Mouse (Mus musculus): Measurements from ENCODE around the gene Vps8. TPM values are rescaled to one million over a fixed set of nuclear protein-coding genes. Genes with fewer than 3 reads are reported as not detected.

Vps8 gene
- polyA plus RNA-seq, 1 experiment from 2014 or later = 25.5 TPM

DNA sequence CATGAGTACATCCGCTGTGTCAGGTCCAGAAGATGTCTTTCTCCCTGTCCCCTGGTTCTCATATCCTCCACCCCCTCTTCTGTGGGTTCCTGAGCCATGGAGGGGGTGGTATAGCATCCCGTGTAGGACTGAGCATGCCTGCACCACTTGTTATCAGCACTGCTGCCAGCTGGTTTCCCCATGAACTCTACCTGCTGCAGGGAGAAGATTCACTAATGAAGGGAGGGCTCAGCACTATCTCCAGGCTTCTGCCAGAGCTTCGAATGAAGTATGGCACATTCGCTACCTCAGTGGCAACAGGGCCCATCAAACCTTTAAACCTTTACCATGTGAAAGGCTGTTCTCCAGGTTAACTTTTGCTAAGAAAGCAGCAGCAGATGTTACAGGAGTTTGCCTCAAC, 110.6 kb downstream of the Vps8 start:
- DNase-seq (ENCODE audit: low spot score) (no peak), ATAC-seq (replicated peaks; ENCODE audit: low FRiP score) (no peak)
- 91% methylated on average over 4 of the region's 4 CpGs for WGBS
- H3K4me1 ChIP-seq (replicated peaks; ENCODE audit: control insufficient read depth, insufficient read depth, low read length) = 0 out of 2 replicates have a peak, but pooled peaks cover 2% of the 10 kb centered on the region
- no peaks in the 10 kb centered on the region for H3K27me3 ChIP-seq (ENCODE audit: control insufficient read depth, insufficient read depth, low read length)
- H3K27ac ChIP-seq (ENCODE audit: low read depth, low read length) = no peak overlapping the region
- no peaks in the 10 kb centered on the region for H3K9me3 ChIP-seq (ENCODE audit: control insufficient read depth, low read length)
- H3K4me3 ChIP-seq (ENCODE audit: low read depth, low read length) = no peak overlapping the region
- no peak overlapping the region for H3K9ac ChIP-seq (ENCODE audit: low read length)
- H3K4me2 ChIP-seq (ENCODE audit: low read depth, low read length, severe bottlenecking) = no peak overlapping the region
- H3K36me3 ChIP-seq (ENCODE audit: control insufficient read depth, insufficient read depth, low read length) = no peaks in the 10 kb centered on the region

DNA sequence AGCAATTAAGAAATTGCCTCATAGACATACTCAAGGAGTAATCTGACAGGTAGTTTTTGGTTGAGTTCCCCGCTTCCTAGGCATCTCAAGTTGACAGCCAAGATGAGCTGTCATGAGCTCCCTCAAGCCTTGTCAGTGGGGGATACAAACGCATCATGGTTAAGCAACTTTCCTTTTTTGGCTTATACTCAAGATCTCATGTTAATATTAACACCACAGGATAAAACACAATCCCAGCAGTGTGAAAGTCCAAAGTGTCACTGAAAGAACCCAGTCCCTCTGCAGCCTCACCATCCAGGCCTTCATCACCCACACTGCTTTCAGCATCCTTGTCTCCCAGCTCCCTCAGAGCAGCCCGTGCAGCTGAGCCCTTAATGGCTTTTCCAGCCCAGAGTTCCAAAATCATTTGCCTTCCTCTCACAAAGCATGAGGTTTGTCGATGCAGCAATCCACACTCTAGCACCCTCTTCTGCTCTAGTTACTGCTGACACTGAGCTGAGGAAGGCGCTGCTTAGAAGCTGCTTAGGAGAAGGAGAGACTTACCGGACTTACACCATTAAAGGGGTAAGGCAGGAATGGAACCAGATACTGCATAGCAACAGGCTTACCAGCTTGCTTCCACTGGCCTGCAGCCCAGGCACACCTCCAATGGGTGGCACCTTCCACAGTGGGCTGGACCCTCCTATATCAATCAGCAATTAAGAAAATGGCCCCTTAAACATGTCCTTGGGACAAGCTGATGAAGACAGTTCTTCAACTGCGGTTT, 113.5 kb downstream of the Vps8 start:
- no peak for DNase-seq (ENCODE audit: low spot score)
- no peaks in the 10 kb centered on the region for H3K27me3 ChIP-seq (ENCODE audit: control insufficient read depth, insufficient read depth, low read length)
- WGBS = 85% methylated on average over 7 of the region's 7 CpGs
- no peak overlapping the region for H3K27ac ChIP-seq (ENCODE audit: low read depth, low read length)
- no peak overlapping the region for H3K4me3 ChIP-seq (ENCODE audit: low read depth, low read length)
- no peaks in the 10 kb centered on the region for H3K36me3 ChIP-seq (ENCODE audit: control insufficient read depth, insufficient read depth, low read length)
- no peak overlapping the region for H3K9ac ChIP-seq (ENCODE audit: low read length)
- H3K4me1 ChIP-seq (replicated peaks; ENCODE audit: control insufficient read depth, insufficient read depth, low read length) = 0 out of 2 replicates have a peak, but pooled peaks cover 2% of the 10 kb centered on the region
- no peaks in the 10 kb centered on the region for H3K9me3 ChIP-seq (ENCODE audit: control insufficient read depth, low read length)
- ATAC-seq (replicated peaks; ENCODE audit: low FRiP score) = no peak
- H3K4me2 ChIP-seq (ENCODE audit: low read depth, low read length, severe bottlenecking) = no peak overlapping the region

DNA sequence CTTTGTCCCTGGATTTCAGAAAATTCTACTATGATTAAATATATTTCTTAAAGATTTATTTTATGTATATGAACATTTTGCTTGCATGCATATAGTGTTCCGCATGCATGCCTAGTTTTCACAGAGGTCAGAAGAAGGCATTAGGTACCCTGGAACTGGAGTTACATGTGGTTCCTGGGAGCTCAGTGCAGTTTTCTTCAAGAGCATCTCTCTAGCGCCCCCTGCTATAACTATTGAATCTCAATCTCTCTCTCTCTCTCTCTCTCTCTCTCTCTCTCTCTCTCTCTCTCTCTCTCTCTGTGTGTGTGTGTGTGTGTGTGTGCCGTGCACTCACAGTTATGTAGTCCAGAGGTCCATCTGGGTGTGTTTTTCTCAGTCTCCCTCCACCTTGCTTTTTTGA, 114.4 kb downstream of the Vps8 start:
- no peaks in the 10 kb centered on the region for H3K27me3 ChIP-seq (ENCODE audit: control insufficient read depth, insufficient read depth, low read length)
- no peaks in the 10 kb centered on the region for H3K9me3 ChIP-seq (ENCODE audit: control insufficient read depth, low read length)
- no peak overlapping the region for H3K9ac ChIP-seq (ENCODE audit: low read length)
- no peak for DNase-seq (ENCODE audit: low spot score)
- no peak overlapping the region for H3K4me2 ChIP-seq (ENCODE audit: low read depth, low read length, severe bottlenecking)
- ATAC-seq (replicated peaks; ENCODE audit: low FRiP score) = no peak
- H3K4me3 ChIP-seq (ENCODE audit: low read depth, low read length) = no peak overlapping the region
- H3K36me3 ChIP-seq (ENCODE audit: control insufficient read depth, insufficient read depth, low read length) = no peaks in the 10 kb centered on the region
- H3K4me1 ChIP-seq (replicated peaks; ENCODE audit: control insufficient read depth, insufficient read depth, low read length) = 0 out of 2 replicates have a peak, but pooled peaks cover 2% of the 10 kb centered on the region
- H3K27ac ChIP-seq (ENCODE audit: low read depth, low read length) = no peak overlapping the region
- 59% methylated on average over 3 of the region's 3 CpGs for WGBS

DNA sequence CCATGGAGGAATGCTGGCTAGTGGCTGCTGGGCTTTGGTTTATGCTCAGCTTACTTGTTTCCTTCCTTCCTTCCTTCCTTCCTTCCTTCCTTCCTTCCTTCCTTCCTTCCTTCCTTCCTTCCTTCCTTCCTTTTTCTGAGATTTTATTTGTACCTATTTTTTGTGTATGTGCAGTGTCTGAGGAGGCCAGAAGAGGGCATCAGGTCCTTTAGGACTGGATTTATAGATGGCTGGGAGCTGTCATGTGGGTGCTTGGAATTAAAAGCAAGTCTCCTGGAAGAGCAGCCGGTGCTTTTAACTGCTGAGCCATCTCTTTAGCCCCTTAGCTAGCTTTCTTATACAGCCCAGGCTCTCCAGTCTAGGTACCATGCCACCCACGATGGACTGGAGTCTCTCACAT, 116.0 kb downstream of the Vps8 start:
- H3K4me2 ChIP-seq (ENCODE audit: low read depth, low read length, severe bottlenecking) = no peak overlapping the region
- 56% methylated on average over 2 of the region's 2 CpGs for WGBS
- DNase-seq (ENCODE audit: low spot score) = no peak

DNA sequence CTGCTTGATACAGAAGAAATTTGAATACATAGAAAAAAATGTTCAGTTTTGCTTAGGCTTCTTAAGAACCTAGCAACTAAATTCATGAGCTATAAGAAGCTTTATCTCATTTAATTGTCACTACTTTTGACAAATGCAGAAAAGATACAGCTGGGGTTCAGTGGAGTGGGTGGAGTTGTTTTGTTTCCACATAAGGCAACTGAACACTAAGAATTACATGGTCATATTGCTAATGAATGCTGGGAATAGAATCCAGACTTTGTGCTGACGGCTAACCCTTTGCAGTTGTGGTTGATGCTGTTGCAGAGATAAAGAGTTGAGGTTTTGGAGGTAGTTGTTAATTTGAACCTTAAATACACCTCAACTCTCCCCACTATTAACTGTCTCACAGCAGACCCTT, 119.6 kb downstream of the Vps8 start:
- Histone ChIP-seq H3K4me2 (ENCODE audit: low read depth, low read length, severe bottlenecking) (no peak overlapping the region), H3K4me3 (ENCODE audit: low read depth, low read length) (no peak overlapping the region), H3K27me3 (ENCODE audit: control insufficient read depth, insufficient read depth, low read length) (no peaks in the 10 kb centered on the region), H3K4me1 (replicated peaks; ENCODE audit: control insufficient read depth, insufficient read depth, low read length) (0 out of 2 replicates have a peak, but pooled peaks cover 2% of the 10 kb centered on the region), H3K27ac (ENCODE audit: low read depth, low read length) (no peak overlapping the region), H3K9ac (ENCODE audit: low read length) (no peak overlapping the region), H3K9me3 (ENCODE audit: control insufficient read depth, low read length) (no peaks in the 10 kb centered on the region), H3K36me3 (ENCODE audit: control insufficient read depth, insufficient read depth, low read length) (no peaks in the 10 kb centered on the region)
- DNase-seq (ENCODE audit: low spot score) (no peak), ATAC-seq (replicated peaks; ENCODE audit: low FRiP score) (no peak)
- 75% methylated on average over 1 of the region's 1 CpGs for WGBS

More for the DNA sequence above, 116.0 kb downstream of the Vps8 start:
- no peaks in the 10 kb centered on the region for H3K36me3 ChIP-seq (ENCODE audit: control insufficient read depth, insufficient read depth, low read length)
- no peak overlapping the region for H3K4me3 ChIP-seq (ENCODE audit: low read depth, low read length)
- no peaks in the 10 kb centered on the region for H3K27me3 ChIP-seq (ENCODE audit: control insufficient read depth, insufficient read depth, low read length)
- no peaks in the 10 kb centered on the region for H3K9me3 ChIP-seq (ENCODE audit: control insufficient read depth, low read length)
- no peak overlapping the region for H3K9ac ChIP-seq (ENCODE audit: low read length)
- H3K4me1 ChIP-seq (replicated peaks; ENCODE audit: control insufficient read depth, insufficient read depth, low read length) = 0 out of 2 replicates have a peak, but pooled peaks cover 2% of the 10 kb centered on the region
- no peak overlapping the region for H3K27ac ChIP-seq (ENCODE audit: low read depth, low read length)
- ATAC-seq (replicated peaks; ENCODE audit: low FRiP score) = no peak

DNA sequence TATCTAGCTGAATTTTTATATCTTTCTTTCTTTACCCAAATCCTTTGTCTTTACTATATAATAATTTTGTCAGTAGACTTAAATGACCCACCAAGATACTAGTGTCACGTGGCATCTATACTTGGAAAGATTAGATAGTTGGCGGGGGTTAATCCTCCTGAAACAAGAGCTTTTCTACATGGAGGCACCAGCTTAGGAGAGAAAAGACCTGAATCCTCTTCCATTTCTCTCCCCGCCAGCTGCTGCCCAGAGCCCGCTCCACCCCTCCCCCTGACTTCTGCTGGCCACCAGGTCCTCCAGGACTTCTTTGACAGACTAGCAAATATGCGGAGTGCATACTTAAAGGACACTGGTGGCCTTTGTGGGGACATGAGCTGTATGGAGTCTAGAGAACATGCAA, 124.5 kb downstream of the Vps8 start:
- H3K4me2 ChIP-seq (ENCODE audit: low read depth, low read length, severe bottlenecking) = no peak overlapping the region
- H3K27ac ChIP-seq (ENCODE audit: low read depth, low read length) = no peak overlapping the region
- H3K4me1 ChIP-seq (replicated peaks; ENCODE audit: control insufficient read depth, insufficient read depth, low read length) = no peaks in the 10 kb centered on the region
- H3K9ac ChIP-seq (ENCODE audit: low read length) = no peak overlapping the region
- no peak for ATAC-seq (replicated peaks; ENCODE audit: low FRiP score)
- no peaks in the 10 kb centered on the region for H3K27me3 ChIP-seq (ENCODE audit: control insufficient read depth, insufficient read depth, low read length)
- DNase-seq (ENCODE audit: low spot score) = no peak
- H3K9me3 ChIP-seq (ENCODE audit: control insufficient read depth, low read length) = no peaks in the 10 kb centered on the region
- H3K4me3 ChIP-seq (ENCODE audit: low read depth, low read length) = no peak overlapping the region
- no peaks in the 10 kb centered on the region for H3K36me3 ChIP-seq (ENCODE audit: control insufficient read depth, insufficient read depth, low read length)
- WGBS = 73% methylated on average over 5 of the region's 5 CpGs

DNA sequence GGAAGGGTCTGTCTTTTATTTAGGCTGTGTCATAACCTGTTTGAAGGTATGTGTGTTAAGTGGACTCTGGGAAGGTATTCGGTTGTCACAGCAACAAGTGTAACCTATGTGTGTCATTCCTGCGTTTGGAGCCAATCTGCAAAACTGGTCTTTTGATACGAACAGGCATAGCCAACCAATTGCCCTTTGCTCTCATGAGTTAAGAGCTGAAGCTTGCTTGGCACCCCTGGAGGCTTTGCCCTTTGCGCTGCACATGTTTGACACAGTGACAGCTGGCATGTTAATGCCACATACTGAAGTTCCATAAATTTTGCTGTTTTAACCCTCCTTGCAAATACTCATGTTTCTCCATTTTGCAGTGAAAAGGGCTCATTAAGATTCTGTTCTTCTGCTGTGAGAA, 126.8 kb downstream of the Vps8 start:
- no peak overlapping the region for H3K4me3 ChIP-seq (ENCODE audit: low read depth, low read length)
- H3K9ac ChIP-seq (ENCODE audit: low read length) = no peak overlapping the region
- no peaks in the 10 kb centered on the region for H3K36me3 ChIP-seq (ENCODE audit: control insufficient read depth, insufficient read depth, low read length)
- DNase-seq (ENCODE audit: low spot score) = no peak
- no peak overlapping the region for H3K4me2 ChIP-seq (ENCODE audit: low read depth, low read length, severe bottlenecking)
- H3K4me1 ChIP-seq (replicated peaks; ENCODE audit: control insufficient read depth, insufficient read depth, low read length) = no peaks in the 10 kb centered on the region
- H3K27me3 ChIP-seq (ENCODE audit: control insufficient read depth, insufficient read depth, low read length) = no peaks in the 10 kb centered on the region
- H3K27ac ChIP-seq (ENCODE audit: low read depth, low read length) = no peak overlapping the region
- ATAC-seq (replicated peaks; ENCODE audit: low FRiP score) = no peak
- no peaks in the 10 kb centered on the region for H3K9me3 ChIP-seq (ENCODE audit: control insufficient read depth, low read length)
- whole genome bisulfite sequencing = 83% methylated on average over 4 of the region's 4 CpGs

DNA sequence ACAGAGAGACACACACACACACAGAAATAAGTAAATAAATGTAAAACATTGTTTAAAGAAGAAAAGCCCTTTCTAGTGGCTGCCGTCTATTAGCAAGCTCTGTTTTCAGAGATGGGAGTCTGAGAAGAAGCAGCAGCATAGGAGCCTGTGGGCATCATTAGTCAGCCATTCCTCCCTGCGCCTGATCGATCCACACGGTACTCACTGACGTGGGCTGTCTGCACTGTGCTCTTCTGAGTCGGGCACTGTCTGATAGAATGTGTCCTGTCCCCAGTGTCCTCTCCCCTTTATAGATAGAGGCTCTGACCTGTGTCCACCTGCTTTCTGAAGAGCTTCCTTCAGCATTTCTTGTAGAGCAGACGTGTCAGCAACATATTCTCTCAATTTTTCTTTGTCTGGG, 127.5 kb downstream of the Vps8 start:
- H3K27me3 ChIP-seq (ENCODE audit: control insufficient read depth, insufficient read depth, low read length) = no peaks in the 10 kb centered on the region

DNA sequence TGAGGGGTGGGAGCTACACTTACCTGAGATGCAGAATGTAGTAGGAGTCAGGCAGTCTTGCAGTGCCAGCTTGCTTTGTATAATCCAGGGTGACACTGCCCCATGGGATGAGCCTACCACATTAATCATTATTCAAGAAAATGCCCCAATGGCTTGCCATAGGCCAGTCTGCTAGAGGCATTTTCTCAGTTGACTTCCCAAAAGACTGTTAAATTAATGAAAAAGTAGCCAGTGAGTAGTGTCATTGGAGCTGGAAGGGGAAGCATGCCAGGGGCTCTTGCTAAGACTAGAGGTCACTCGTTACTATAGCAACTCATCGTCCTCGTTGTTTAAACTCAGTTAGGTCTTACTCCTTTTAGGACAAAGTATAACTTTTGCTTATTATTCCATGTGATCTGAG, 130.6 kb downstream of the Vps8 start:
- no peak overlapping the region for H3K9ac ChIP-seq (ENCODE audit: low read length)
- H3K9me3 ChIP-seq (ENCODE audit: control insufficient read depth, low read length) = no peaks in the 10 kb centered on the region
- 80% methylated on average over 3 of the region's 3 CpGs for WGBS

More for the DNA sequence above, 127.5 kb downstream of the Vps8 start:
- Histone ChIP-seq H3K4me2 (ENCODE audit: low read depth, low read length, severe bottlenecking) (no peak overlapping the region), H3K27ac (ENCODE audit: low read depth, low read length) (no peak overlapping the region), H3K36me3 (ENCODE audit: control insufficient read depth, insufficient read depth, low read length) (no peaks in the 10 kb centered on the region), H3K9ac (ENCODE audit: low read length) (no peak overlapping the region), H3K4me3 (ENCODE audit: low read depth, low read length) (no peak overlapping the region), H3K4me1 (replicated peaks; ENCODE audit: control insufficient read depth, insufficient read depth, low read length) (no peaks in the 10 kb centered on the region), H3K9me3 (ENCODE audit: control insufficient read depth, low read length) (no peaks in the 10 kb centered on the region)
- ATAC-seq (replicated peaks; ENCODE audit: low FRiP score) = no peak
- 82% methylated on average over 7 of the region's 7 CpGs for WGBS
- no peak for DNase-seq (ENCODE audit: low spot score)

More for the DNA sequence above, 130.6 kb downstream of the Vps8 start:
- DNase-seq (ENCODE audit: low spot score) (no peak), ATAC-seq (replicated peaks; ENCODE audit: low FRiP score) (no peak)
- Histone ChIP-seq H3K4me1 (replicated peaks; ENCODE audit: control insufficient read depth, insufficient read depth, low read length) (no peaks in the 10 kb centered on the region), H3K27ac (ENCODE audit: low read depth, low read length) (no peak overlapping the region), H3K36me3 (ENCODE audit: control insufficient read depth, insufficient read depth, low read length) (no peaks in the 10 kb centered on the region), H3K4me3 (ENCODE audit: low read depth, low read length) (no peak overlapping the region), H3K27me3 (ENCODE audit: control insufficient read depth, insufficient read depth, low read length) (no peaks in the 10 kb centered on the region), H3K4me2 (ENCODE audit: low read depth, low read length, severe bottlenecking) (no peak overlapping the region)

Data from forebrain, embryonic 11.5 days (tissue).